Mouse (Mus musculus): ENCODE results near the gene Nfkb2. TPM values are rescaled to one million over a fixed set of nuclear protein-coding genes. Genes with fewer than 3 reads are reported as not detected.

Nfkb2 gene
- total and polyA plus RNA-seq, 2 experiments from 2014 or later = 1.3 to 2.2 TPM

- ATAC-seq = no peak
- peak overlapping the region; percentile 79 for H3K4me2 ChIP-seq (ENCODE audit: low read depth)
Measured at GRCm38 (mm10) chr19:46303251-46304215, 587 bp upstream of the Nfkb2 start.

GRCm38 (mm10) chr19:46304908-46305333 is 801 bp downstream of the Nfkb2 start:
- H3K9me3 ChIP-seq (ENCODE audit: low read length) = no peaks in the 10 kb centered on the region
- no peaks in the 10 kb centered on the region for H3K36me3 ChIP-seq (ENCODE audit: insufficient read depth)
- H3K4me3 ChIP-seq (ENCODE audit: low read depth, low read length) = peak overlapping the region; percentile 48
- DNase-seq (no peak), ATAC-seq (0 out of 2 replicates have a peak, but pooled peaks have one; percentile 8)
- peaks cover 6% of the 10 kb centered on the region; the same call in 1 of the 2 replicates for H3K4me1 ChIP-seq (ENCODE audit: insufficient read depth)
- peaks cover 13% of the 10 kb centered on the region for H3K27me3 ChIP-seq (ENCODE audit: insufficient read depth, low read length)
- peak overlapping the region; percentile 79 for H3K4me2 ChIP-seq (ENCODE audit: low read depth)
- peak overlapping the region; percentile 46 for H3K9ac ChIP-seq
- H3K27ac ChIP-seq (ENCODE audit: low read depth, low read length) = no peak overlapping the region
- WGBS = under 1% methylated on average over 34 of the region's 34 CpGs
- no peak for TF ChIP-seq CTCF (IDR thresholded peaks at IDR 0.05; ENCODE audit: low read depth)

More at GRCm38 (mm10) chr19:46303251-46304215, 587 bp upstream of the Nfkb2 start:
- WGBS = 58% methylated on average over 18 of the region's 18 CpGs
- Histone ChIP-seq H3K9me3 (ENCODE audit: low read length) (no peaks in the 10 kb centered on the region), H3K4me1 (ENCODE audit: insufficient read depth) (peaks cover 6% of the 10 kb centered on the region; the same call in 1 of the 2 replicates), H3K4me3 (ENCODE audit: low read depth, low read length) (peak overlapping the region; percentile 48; the same call in 1 of the 2 replicates), H3K9ac (no peak overlapping the region), H3K27me3 (ENCODE audit: insufficient read depth, low read length) (peaks cover 13% of the 10 kb centered on the region), H3K36me3 (ENCODE audit: insufficient read depth) (no peaks in the 10 kb centered on the region), H3K27ac (ENCODE audit: low read depth, low read length) (no peak overlapping the region)
- DNase-seq = no peak
- no peak for TF ChIP-seq CTCF (IDR thresholded peaks at IDR 0.05; ENCODE audit: low read depth)

GRCm38 (mm10) chr19:46305432-46306267 is 1.5 kb downstream of the Nfkb2 start:
- Histone ChIP-seq H3K4me2 (ENCODE audit: low read depth) (peak overlapping the region; percentile 79), H3K36me3 (ENCODE audit: insufficient read depth) (0 out of 2 replicates have a peak, but pooled peaks cover under 1% of the 10 kb centered on the region), H3K9me3 (ENCODE audit: low read length) (no peaks in the 10 kb centered on the region), H3K4me1 (ENCODE audit: insufficient read depth) (peaks cover 6% of the 10 kb centered on the region; the same call in 1 of the 2 replicates), H3K9ac (peak overlapping the region; percentile 46), H3K27me3 (ENCODE audit: insufficient read depth, low read length) (peaks cover 13% of the 10 kb centered on the region), H3K27ac (ENCODE audit: low read depth, low read length) (no peak overlapping the region), H3K4me3 (ENCODE audit: low read depth, low read length) (peak overlapping the region; percentile 48)
- ATAC-seq (peak; percentile 34; the same call in 1 of the 2 replicates), DNase-seq (peak; percentile 77)
- TF ChIP-seq CTCF (IDR thresholded peaks at IDR 0.05; ENCODE audit: low read depth) = no peak
- WGBS = 5% methylated on average over 42 of the region's 43 CpGs

- H3K36me3 ChIP-seq (ENCODE audit: insufficient read depth) = peaks cover 7% of the 10 kb centered on the region
- peaks cover 6% of the 10 kb centered on the region; the same call in 1 of the 2 replicates for H3K4me1 ChIP-seq (ENCODE audit: insufficient read depth)
- TF ChIP-seq CTCF (IDR thresholded peaks at IDR 0.05; ENCODE audit: low read depth) = no peak
- no peak overlapping the region; the same call in 1 of the 2 replicates for H3K4me3 ChIP-seq (ENCODE audit: low read depth, low read length)
- ATAC-seq (no peak), DNase-seq (no peak)
- no peak overlapping the region for H3K27ac ChIP-seq (ENCODE audit: low read depth, low read length)
- H3K4me2 ChIP-seq (ENCODE audit: low read depth) = peak overlapping the region; percentile 79
- 56% methylated on average over 5 of the region's 5 CpGs for WGBS
- no peaks in the 10 kb centered on the region for H3K9me3 ChIP-seq (ENCODE audit: low read length)
- H3K27me3 ChIP-seq (ENCODE audit: insufficient read depth, low read length) = peaks cover 13% of the 10 kb centered on the region
- no peak overlapping the region for H3K9ac ChIP-seq
Measured at GRCm38 (mm10) chr19:46306268-46306610, 2.1 kb downstream of the Nfkb2 start.

GRCm38 (mm10) chr19:46306751-46307289 is 2.7 kb downstream of the Nfkb2 start:
- Histone ChIP-seq H3K4me1 (ENCODE audit: insufficient read depth) (peaks cover 6% of the 10 kb centered on the region; the same call in 1 of the 2 replicates), H3K9ac (no peak overlapping the region), H3K36me3 (ENCODE audit: insufficient read depth) (peaks cover 10% of the 10 kb centered on the region), H3K9me3 (ENCODE audit: low read length) (no peaks in the 10 kb centered on the region), H3K4me2 (ENCODE audit: low read depth) (no peak overlapping the region), H3K27ac (ENCODE audit: low read depth, low read length) (no peak overlapping the region), H3K4me3 (ENCODE audit: low read depth, low read length) (no peak overlapping the region), H3K27me3 (ENCODE audit: insufficient read depth, low read length) (peaks cover 13% of the 10 kb centered on the region)
- 91% methylated on average over 9 of the region's 9 CpGs for WGBS
- TF ChIP-seq CTCF (IDR thresholded peaks at IDR 0.05; ENCODE audit: low read depth) = no peak
- no peak for ATAC-seq
- DNase-seq = no peak

GRCm38 (mm10) chr19:46307781-46308180 is 3.7 kb downstream of the Nfkb2 start:
- no peak for DNase-seq
- H3K36me3 ChIP-seq (ENCODE audit: insufficient read depth) = peaks cover 20% of the 10 kb centered on the region
- WGBS = 82% methylated on average over 16 of the region's 16 CpGs

More at GRCm38 (mm10) chr19:46307781-46308180, 3.7 kb downstream of the Nfkb2 start:
- TF ChIP-seq CTCF (IDR thresholded peaks at IDR 0.05; ENCODE audit: low read depth) = no peak
- no peak overlapping the region for H3K4me3 ChIP-seq (ENCODE audit: low read depth, low read length)
- peaks cover 6% of the 10 kb centered on the region; the same call in 1 of the 2 replicates for H3K4me1 ChIP-seq (ENCODE audit: insufficient read depth)
- H3K9me3 ChIP-seq (ENCODE audit: low read length) = no peaks in the 10 kb centered on the region
- H3K9ac ChIP-seq = no peak overlapping the region
- peaks cover 13% of the 10 kb centered on the region for H3K27me3 ChIP-seq (ENCODE audit: insufficient read depth, low read length)
- no peak overlapping the region for H3K4me2 ChIP-seq (ENCODE audit: low read depth)
- H3K27ac ChIP-seq (ENCODE audit: low read depth, low read length) = no peak overlapping the region
- no peak for ATAC-seq
